Mouse (Mus musculus) gonadal fat pad, adult 2 months (tissue): Measurements from ENCODE around the gene Gm27029. TPM values are rescaled to one million over a fixed set of nuclear protein-coding genes. Genes with fewer than 3 reads are reported as not detected.
"Not testable (repeated sequence)": the region's sequence is repeated elsewhere in the genome, so short reads cannot be mapped to it uniquely, and the experiment has no call there.

Experiments used
- DNase-seq: peaks from one replicate; pipeline ENCODE4 v3.0.0-alpha.2; 2012; ENCODE audit warnings: low read depth
- polyA plus RNA-seq: library from polyadenylated mRNA; depleted of rRNA; stranded (reverse); fragments of >200 nt; gene quantifications from 2 replicates; pipeline ENCODE4 v1.2.3, GENCODE M21; 2012

Gm27029 gene
- polyA plus RNA-seq, 1 experiment = 0.19 TPM

- DNase-seq = no peak
Observed at GRCm38 (mm10) chr11:101457631-101458030, 33.0 kb upstream of the Gm27029 start.

DNA sequence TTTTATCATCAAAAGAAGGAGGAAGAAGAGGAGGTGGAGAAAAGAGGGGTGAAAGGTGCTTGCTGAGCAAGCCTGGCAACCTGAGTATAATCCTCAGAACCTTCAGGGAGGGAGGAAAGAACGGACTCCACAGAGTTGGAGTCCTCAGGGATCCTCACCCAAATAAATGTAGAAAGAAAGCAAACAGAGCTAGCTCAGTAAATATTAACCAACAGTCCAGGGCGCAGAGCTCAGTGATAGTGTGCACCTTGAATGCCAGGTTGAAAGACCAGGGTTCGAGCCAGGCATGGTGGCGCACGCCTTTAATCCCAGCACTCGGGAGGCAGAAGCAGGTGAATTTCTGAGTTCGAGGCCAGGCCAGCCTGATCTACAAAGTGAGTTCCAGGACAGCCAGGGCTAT lies 31.0 kb upstream of the Gm27029 start:
- DNase-seq = no peak

- DNase-seq = peak; percentile 87
Observed at GRCm38 (mm10) chr11:101454702-101455101, 30.1 kb upstream of the Gm27029 start.

GRCm38 (mm10) chr11:101452093-101452774 lies 27.6 kb upstream of the Gm27029 start:
- DNase-seq = peak; percentile 65

DNA sequence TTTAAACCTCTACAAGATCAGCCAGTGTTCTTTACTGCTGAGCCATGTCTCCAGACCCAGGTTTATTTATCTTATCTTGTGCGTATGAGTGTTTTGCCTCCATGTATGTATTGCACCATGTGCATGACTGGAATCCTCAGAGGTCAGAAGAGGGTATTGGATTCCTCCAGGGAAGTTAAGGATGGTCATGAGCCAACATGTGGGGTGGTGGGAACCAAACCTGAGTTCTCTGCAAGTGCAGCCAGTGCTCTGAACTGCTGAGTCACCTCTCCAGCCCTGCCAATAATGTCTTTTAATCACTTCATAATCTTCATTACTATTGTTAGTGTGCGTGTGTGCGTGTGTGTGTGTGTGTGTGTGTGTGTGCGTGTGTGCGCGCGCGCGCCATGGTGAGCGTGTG lies 26.9 kb upstream of the Gm27029 start:
- DNase-seq = peak; percentile 70

DNA sequence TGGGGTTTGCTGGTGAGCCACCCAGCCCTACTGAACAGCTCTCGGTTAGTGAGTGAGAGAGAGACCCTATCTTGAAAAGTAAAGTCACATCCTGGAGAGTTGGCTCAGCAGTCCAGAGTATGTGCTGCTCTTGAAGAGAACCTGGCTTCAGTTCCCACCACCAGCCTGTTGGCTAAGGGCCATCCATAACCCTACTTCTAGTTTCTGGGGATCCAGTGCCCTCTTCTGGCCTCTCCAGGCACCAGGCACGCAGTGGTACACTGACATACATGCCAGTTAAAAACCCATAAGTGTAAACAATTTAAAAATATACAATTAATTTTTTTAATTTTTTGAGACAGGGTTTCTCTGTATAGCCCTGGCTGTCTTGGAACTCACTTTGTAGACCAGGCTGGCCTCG lies 25.8 kb upstream of the Gm27029 start:
- DNase-seq = no peak

DNA sequence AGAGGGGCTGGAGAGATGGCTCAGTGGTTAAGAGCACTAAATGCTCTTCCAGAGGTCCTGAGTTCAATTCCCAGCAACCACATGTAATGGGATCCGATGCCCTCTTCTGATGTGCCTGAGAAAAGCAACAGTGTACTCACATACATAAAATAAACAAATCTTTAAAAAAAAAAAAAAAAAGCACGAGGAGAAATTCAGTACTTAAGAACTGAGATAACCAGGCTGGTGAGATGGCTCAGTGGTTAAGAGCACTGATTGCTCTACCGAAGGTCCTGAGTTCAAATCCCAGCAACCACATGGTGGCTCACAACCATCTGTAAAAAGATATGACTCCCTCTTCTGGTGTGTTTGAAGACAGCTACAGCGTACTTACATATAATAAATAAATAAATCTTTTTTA lies 25.0 kb upstream of the Gm27029 start:
- not testable (repeated sequence) for DNase-seq

DNA sequence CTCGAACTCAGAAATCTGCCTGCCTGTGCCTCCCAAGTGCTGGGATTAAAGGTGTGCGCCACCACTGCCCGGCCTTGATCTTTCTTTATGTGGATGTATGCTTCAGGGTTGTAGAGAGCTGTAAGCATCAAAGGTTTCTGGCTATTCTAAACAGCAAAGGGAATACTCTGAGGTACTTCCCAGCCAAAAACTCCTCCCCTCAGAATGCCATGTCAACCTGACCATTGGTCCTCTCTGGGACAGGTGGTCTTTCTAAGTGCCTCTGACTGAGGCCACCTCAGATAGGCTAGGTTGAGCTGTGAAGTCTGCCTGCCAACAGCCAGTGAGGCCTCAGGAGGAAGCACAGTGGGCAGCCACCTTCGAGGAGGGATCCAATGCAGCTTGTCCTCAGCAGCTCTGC lies 24.3 kb upstream of the Gm27029 start:
- DNase-seq = no peak

- DNase-seq = no peak
Observed at GRCm38 (mm10) chr11:101448274-101448746, 23.7 kb upstream of the Gm27029 start, which contains the start of gene Ifi35. Ifi35 (plus strand) TSS chr11:101448407.

DNA sequence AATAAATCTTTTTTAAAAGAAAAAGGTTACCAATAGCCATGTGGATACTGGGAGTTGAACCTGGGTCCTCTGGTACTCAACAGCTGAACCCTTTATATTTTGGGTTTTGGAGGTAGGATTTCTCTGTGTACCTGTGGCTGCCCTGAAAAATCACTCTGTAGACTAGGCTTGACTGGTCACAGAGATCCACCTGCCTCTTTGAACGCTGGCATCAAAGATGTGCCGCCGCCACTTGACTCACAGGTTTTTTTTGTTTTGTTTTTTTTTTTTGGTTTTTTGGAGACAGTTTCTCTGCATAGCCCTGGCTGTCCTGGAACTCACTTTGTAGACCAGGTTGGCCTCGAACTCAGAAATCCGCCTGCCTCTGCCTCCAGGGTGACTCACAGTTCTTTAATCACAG lies 23.2 kb upstream of the Gm27029 start:
- no peak for DNase-seq

GRCm38 (mm10) chr11:101446860-101447259 lies 22.3 kb upstream of the Gm27029 start:
- DNase-seq = not testable (repeated sequence)

DNA sequence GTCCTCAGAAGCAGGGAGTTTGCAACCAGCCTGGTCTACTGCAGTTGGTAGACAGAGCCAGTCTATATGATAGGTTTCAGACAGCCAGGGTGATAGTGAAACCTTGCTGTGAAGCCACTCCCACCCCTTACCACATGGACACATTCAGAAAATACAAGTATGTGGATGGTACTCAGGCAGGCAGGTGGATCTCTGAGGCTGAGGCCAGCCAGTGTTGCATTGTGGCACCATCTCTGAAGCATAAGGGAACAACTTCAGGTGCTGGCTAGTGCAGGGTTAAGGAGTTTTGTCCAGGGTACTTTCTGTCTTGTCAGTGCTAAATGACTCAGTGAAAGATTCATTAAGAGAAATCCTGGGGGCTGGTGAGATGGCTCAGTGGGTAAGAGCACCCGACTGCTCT lies 21.7 kb upstream of the Gm27029 start:
- no peak for DNase-seq

GRCm38 (mm10) chr11:101442760-101443159 lies 18.2 kb upstream of the Gm27029 start:
- DNase-seq = no peak

DNA sequence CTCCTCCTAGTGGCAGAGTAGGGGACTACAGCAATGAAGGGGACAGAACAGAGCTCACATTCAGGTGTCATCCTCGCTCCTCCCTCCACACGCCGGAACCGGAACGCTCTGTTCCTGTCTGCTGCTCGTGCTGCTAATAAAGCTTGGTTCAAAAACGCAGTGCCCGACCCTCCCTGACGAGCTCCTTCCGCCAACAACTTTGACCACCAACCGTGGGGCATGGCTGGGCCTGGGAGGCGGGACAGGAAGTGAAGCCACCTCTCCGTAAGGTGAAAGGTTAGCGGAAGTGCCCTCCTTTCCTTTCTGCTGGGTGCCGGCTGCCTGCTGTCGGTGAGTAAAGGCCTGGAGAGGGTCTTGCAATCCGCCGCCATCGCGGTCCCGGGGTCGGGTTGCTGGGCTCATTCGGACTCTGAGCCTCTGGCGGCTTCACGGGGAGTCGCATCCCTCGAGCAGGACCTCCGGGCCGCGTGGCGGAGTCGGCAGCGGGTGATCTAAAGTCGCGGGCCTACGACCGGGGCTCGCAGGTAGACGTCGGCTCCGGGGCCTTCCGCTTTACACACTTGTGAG lies 17.6 kb upstream of the Gm27029 start, which contains the start of gene Rpl27:
Rpl27 (plus strand) TSS at position 172 of the 567 bp plus-strand sequence.
- peak; percentile 97 for DNase-seq

DNA sequence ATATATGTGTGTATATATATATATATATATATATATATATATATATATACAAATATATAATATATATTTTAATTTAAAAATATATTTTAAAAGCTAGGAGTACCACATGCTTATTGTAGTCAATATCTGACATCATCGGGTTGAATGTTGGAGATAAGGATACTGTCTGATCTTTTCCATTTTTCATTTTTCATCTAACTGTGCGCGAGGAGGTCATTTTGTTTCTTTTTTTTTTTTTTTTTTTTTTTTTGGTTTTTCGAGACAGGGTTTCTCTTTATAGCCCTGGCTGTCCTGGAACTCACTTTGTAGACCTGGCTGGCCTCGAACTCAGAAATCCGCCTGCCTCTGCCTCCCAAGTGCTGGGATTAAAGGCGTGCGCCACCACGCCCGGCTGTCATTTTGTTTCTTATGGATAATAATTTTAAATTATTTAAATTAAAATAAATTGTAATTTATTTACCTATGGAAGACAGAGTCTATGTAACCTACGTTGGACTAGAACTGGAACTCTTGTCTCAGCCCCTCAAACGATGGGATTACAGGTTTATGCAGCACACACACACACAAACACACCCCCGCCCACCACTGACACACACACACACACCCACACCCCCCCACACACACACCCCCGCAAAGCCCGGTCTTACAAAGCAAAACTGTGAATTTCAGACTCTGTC lies 17.0 kb upstream of the Gm27029 start:
- DNase-seq = not testable (repeated sequence)

GRCm38 (mm10) chr11:101438006-101438405 lies 13.4 kb upstream of the Gm27029 start:
- not testable (repeated sequence) for DNase-seq

DNA sequence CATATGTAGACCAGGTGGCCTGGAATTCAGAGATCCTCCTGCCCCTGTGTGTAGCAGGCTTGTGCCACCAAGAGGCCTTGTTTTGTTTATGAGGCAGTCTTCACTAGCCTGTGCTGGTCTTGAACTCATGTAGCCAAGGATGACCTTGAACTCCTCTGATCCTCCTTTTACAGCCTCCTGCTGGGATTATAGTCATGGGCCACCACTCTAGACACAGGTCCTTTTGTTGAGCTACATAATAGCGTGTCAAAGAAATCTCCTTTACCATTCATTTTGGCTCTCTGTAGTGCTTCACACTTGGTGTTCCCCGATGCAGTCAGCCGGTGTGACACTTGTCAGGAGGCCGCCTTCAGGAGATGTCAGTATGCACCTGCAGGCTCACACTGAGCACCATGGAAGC lies 12.3 kb upstream of the Gm27029 start:
- no peak for DNase-seq

DNA sequence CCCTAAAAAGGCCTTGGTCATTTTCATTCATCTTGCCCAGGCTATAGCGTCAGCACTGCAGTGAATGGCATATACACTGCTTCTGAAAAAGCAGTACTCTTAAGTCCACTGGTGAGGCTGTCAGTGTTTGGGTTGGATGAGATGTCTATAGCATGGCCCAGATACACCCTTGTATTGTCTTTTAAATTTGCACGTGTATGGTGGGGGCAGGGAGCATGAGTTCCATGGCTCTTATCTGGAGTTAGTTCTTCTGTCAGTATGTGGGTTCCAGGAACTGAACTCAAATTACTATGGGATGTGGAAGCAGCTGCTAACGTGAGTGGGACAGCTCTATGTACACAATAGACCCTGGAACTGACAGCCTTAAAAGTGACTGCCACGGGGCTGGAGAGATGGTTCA lies 11.2 kb upstream of the Gm27029 start:
- no peak for DNase-seq

DNA sequence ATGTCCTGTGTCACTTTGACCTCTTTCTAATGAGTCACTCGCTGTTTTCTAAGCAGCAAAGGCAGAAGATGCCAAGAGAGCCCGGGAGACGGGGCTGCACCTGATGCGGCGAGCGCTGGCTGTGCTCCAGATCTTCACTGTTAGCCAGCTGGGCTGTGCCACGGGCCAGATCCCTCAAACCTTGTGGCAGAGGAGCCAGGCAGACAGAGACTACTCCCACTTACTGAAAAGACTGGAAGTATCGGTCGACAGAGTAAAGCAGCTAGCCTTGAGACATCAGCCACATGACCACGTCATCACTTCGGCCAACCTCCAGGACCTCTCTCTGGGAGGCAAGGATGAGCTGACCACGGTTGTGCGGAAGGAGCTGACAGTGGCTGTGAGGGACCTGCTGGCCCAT lies 8.8 kb upstream of the Gm27029 start:
- DNase-seq = no peak

DNA sequence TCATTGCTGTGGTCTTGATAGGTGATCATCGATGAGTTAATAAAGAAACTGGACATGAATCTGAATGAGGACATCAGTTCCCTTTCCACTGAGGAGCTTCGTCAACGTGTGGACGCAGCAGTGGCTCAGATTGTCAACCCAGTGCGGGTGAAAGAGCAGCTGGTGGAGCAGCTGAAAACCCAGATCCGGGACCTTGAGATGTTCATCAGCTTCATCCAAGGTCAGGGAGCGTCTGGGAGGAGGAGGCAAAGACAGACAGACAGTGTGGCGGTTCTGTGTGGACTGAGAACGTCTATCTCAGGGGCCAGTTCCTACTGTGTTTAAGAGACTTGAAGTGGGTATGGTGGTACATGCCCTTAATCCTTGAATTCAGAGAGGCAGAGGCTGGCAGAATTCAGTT lies 6.7 kb upstream of the Gm27029 start:
- DNase-seq = no peak

GRCm38 (mm10) chr11:101426165-101426564 lies 1.6 kb upstream of the Gm27029 start:
- DNase-seq = no peak

- DNase-seq = no peak
Observed at GRCm38 (mm10) chr11:101424925-101425813, 573 bp upstream of the Gm27029 start, which contains the start of the genes Rundc1 and Ptges3l. Rundc1 (plus strand) TSS chr11:101425085. Ptges3l (minus strand) TSS chr11:101425333.
